Mouse (Mus musculus): Measurements from ENCODE around the gene Vsig10l.

GRCm38 (mm10) chr7:43518341-43518740 is 55.4 kb downstream of the Vsig10l start:
- TF ChIP-seq CTCF (IDR thresholded peaks at IDR 0.05; ENCODE audit: low read depth, low read length) (no peak), POLR2A (IDR thresholded peaks at IDR 0.05; ENCODE audit: insufficient read depth, low read length) (no peak)
